Mouse (Mus musculus) embryonic stem cell, embryonic (primary cell): Measurements from ENCODE around the gene Zfr2.

Experiments
- CTCF ChIA-PET, 4 experiments: fragments of 300-600 bp in 2 of 4; fragments of 350-600 bp in 2 of 4; sonication (Branson Sonifier 250); formaldehyde crosslinking; loops; one replicate each; lab custom pipeline; 2022; ENCODE audit warnings: inconsistent platforms in 2 of 4; lab: Charles Lee
- POLR2A ChIA-PET, 4 experiments: fragments of 300-600 bp in 2 of 4; fragments of 350-600 bp in 2 of 4; sonication (Branson Sonifier 250); formaldehyde crosslinking; loops; one replicate each; lab custom pipeline; 2022; ENCODE audit warnings: antibody characterized with exemption in 4 of 4, inconsistent platforms in 1 of 4; lab: Charles Lee

Gene Zfr2

GRCm38 (mm10) chr10:81284189-81284588 is 51.2 kb downstream of the Zfr2 start:
- CTCF ChIA-PET: interaction anchor here in 3 of 4 experiments (0.8 to 3.4 kb wide), 7 partner anchors 8 to 43 kb away, joined by 3 to 20 read pairs (median 4); partner anchors contain the start of genes Pip5k1c (in 2 of the 3) and Cactin (in 1 of the 3)
- POLR2A ChIA-PET: interaction anchor here in 2 of 4 experiments (0.7 to 3.4 kb wide), 21 partner anchors 9 to 224 kb away, joined by 3 to 17 read pairs (median 3); partner anchors contain the start of genes Apba3 (in 2 of the 2), Mrpl54 (in 2 of the 2), Pip5k1c (in 2 of the 2) and Atcay (in 1 of the 2)

- ChIA-PET CTCF (interaction anchor here in 2 of 4 experiments (0.6 to 3.4 kb wide), 6 partner anchors 8 to 54 kb away, joined by 3 to 20 read pairs (median 5); partner anchors contain the start of genes Atcay (in 1 of the 2), Cactin (in 1 of the 2) and Pip5k1c (in 1 of the 2)), POLR2A (interaction anchor here in 3 of 4 experiments (0.7 to 3.4 kb wide), 17 partner anchors 8 to 354 kb away, joined by 3 to 17 read pairs (median 3); partner anchors contain the start of genes Apba3 (in 2 of the 3), Cactin (in 2 of the 3), Mrpl54 (in 2 of the 3) and Pip5k1c (in 1 of the 3))
These were observed 51.8 kb downstream of the Zfr2 start for GRCm38 (mm10) chr10:81284719-81285118.

GRCm38 (mm10) chr10:81285694-81286450 is 52.9 kb downstream of the Zfr2 start:
- ChIA-PET CTCF (interaction anchor here in 3 of 4 experiments (0.5 to 3.4 kb wide), 7 partner anchors 11 to 110 kb away, joined by 3 to 15 read pairs (median 4); no protein-coding TSS in a partner anchor), POLR2A (interaction anchor here in 2 of 4 experiments (0.9 to 3.4 kb wide), 13 partner anchors 10 to 356 kb away, joined by 3 to 15 read pairs (median 5); partner anchors contain the start of genes Cactin (in 2 of the 2), Apba3 (in 1 of the 2) and Mrpl54 (in 1 of the 2))

- ChIA-PET POLR2A (interaction anchor here in 2 of 4 experiments (1.2 to 3.4 kb wide), 7 partner anchors 10 to 94 kb away, joined by 4 to 10 read pairs (median 5); partner anchors contain the start of gene Cactin (in 1 of the 2)), CTCF (interaction anchor here in 3 of 4 experiments (1.0 to 3.4 kb wide), 5 partner anchors 10 to 47 kb away, joined by 3 to 12 read pairs (median 4); no protein-coding TSS in a partner anchor)
These were observed 53.6 kb downstream of the Zfr2 start for GRCm38 (mm10) chr10:81286586-81286985.

GRCm38 (mm10) chr10:81287513-81288157 is 54.7 kb downstream of the Zfr2 start:
- ChIA-PET POLR2A (interaction anchor here in 3 of 4 experiments (1.0 to 7.6 kb wide), 13 partner anchors 8 to 358 kb away, joined by 3 to 79 read pairs (median 4); partner anchors contain the start of genes Cactin (in 2 of the 3), Apba3 (in 1 of the 3), Dohh (in 1 of the 3) and Gadd45b (in 1 of the 3)), CTCF (interaction anchor here (0.6 to 10.3 kb wide), 63 partner anchors 9 to 406 kb away, joined by 3 to 263 read pairs (median 5); partner anchors contain the start of genes Cactin (in 3 of the 4), Hmg20b (in 2 of the 4), Fzr1 (in 1 of the 4) and Gipc3 (in 1 of the 4))

GRCm38 (mm10) chr10:81288601-81289000 is 55.6 kb downstream of the Zfr2 start:
- ChIA-PET POLR2A (interaction anchor here in 3 of 4 experiments (0.6 to 7.6 kb wide), 41 partner anchors 8 to 698 kb away, joined by 3 to 79 read pairs (median 4); partner anchors contain the start of genes Cactin (in 2 of the 3), Dohh (in 2 of the 3), Gadd45b (in 2 of the 3) and Gm48551 (in 2 of the 3)), CTCF (interaction anchor here (0.5 to 10.3 kb wide), 113 partner anchors 8 to 856 kb away, joined by 3 to 263 read pairs (median 5); partner anchors contain the start of genes Cactin (in 3 of the 4), Hmg20b (in 3 of the 4), Fzr1 (in 2 of the 4) and Apba3 (in 1 of the 4))

- CTCF ChIA-PET: interaction anchor here (0.6 to 10.3 kb wide), 84 partner anchors 8 to 1138 kb away, joined by 3 to 263 read pairs (median 5); partner anchors contain the start of genes Hmg20b (in 3 of the 4), Cactin (in 2 of the 4), Apba3 (in 1 of the 4) and Celf5 (in 1 of the 4)
- POLR2A ChIA-PET: interaction anchor here (0.6 to 7.6 kb wide), 43 partner anchors 9 to 699 kb away, joined by 3 to 79 read pairs (median 4); partner anchors contain the start of genes Cactin (in 3 of the 4), Dohh (in 2 of the 4), Fzr1 (in 2 of the 4) and Gadd45b (in 2 of the 4)
These were observed 56.3 kb downstream of the Zfr2 start for GRCm38 (mm10) chr10:81289278-81289677.

GRCm38 (mm10) chr10:81289811-81290210 is 56.9 kb downstream of the Zfr2 start:
- ChIA-PET CTCF (interaction anchor here (0.6 to 10.3 kb wide), 70 partner anchors 8 to 1139 kb away, joined by 3 to 263 read pairs (median 6); partner anchors contain the start of genes Cactin (in 2 of the 4), Diras1 (in 1 of the 4), Fzr1 (in 1 of the 4) and Gipc3 (in 1 of the 4)), POLR2A (interaction anchor here in 3 of 4 experiments (0.6 to 8.2 kb wide), 29 partner anchors 9 to 361 kb away, joined by 3 to 85 read pairs (median 4); partner anchors contain the start of genes Cactin (in 3 of the 3), Apba3 (in 2 of the 3), Mrpl54 (in 2 of the 3) and Aes (in 1 of the 3))

GRCm38 (mm10) chr10:81290698-81291460 is 57.9 kb downstream of the Zfr2 start:
- ChIA-PET CTCF (interaction anchor here (0.6 to 10.3 kb wide), 50 partner anchors 11 to 917 kb away, joined by 3 to 263 read pairs (median 6); partner anchors contain the start of genes Cactin (in 2 of the 4), Hmg20b (in 2 of the 4), Atcay (in 1 of the 4) and Dohh (in 1 of the 4)), POLR2A (interaction anchor here (0.6 to 8.2 kb wide), 48 partner anchors 9 to 1332 kb away, joined by 3 to 89 read pairs (median 5); partner anchors contain the start of genes Apba3 (in 2 of the 4), Cactin (in 2 of the 4), Eef2 (in 2 of the 4) and Mrpl54 (in 2 of the 4))

- CTCF ChIA-PET: interaction anchor here (0.6 to 10.3 kb wide), 90 partner anchors 8 to 1065 kb away, joined by 3 to 263 read pairs (median 7); partner anchors contain the start of genes Hmg20b (in 3 of the 4), Cactin (in 2 of the 4), Fzr1 (in 2 of the 4) and 4930404N11Rik (in 1 of the 4)
- POLR2A ChIA-PET: interaction anchor here (0.6 to 8.2 kb wide), 90 partner anchors 8 to 1332 kb away, joined by 3 to 89 read pairs (median 5); partner anchors contain the start of genes Apba3 (in 2 of the 4), Cactin (in 2 of the 4), Dohh (in 2 of the 4) and Eef2 (in 2 of the 4)
These were observed 58.7 kb downstream of the Zfr2 start, which contains the start of gene Tjp3 for GRCm38 (mm10) chr10:81291511-81292104. Gene Tjp3, minus strand, starts transcription at chr10:81291581.

GRCm38 (mm10) chr10:81292554-81293333 is 59.8 kb downstream of the Zfr2 start, which contains the start of gene Pip5k1c:
Gene Pip5k1c, plus strand, starts transcription at chr10:81292963.
- POLR2A ChIA-PET: interaction anchor here (0.5 to 8.2 kb wide), 160 partner anchors 8 to 1126 kb away, joined by 3 to 89 read pairs (median 4); partner anchors contain the start of genes Cactin (in 4 of the 4), Fzr1 (in 3 of the 4), Gadd45b (in 3 of the 4) and Hmg20b (in 3 of the 4)
- CTCF ChIA-PET: interaction anchor here (0.5 to 10.3 kb wide), 162 partner anchors 9 to 1067 kb away, joined by 3 to 263 read pairs (median 4); partner anchors contain the start of genes Hmg20b (in 4 of the 4), Cactin (in 3 of the 4), Celf5 (in 2 of the 4) and Fzr1 (in 2 of the 4)

- ChIA-PET CTCF (interaction anchor here (0.5 to 10.3 kb wide), 122 partner anchors 9 to 1067 kb away, joined by 3 to 263 read pairs (median 6); partner anchors contain the start of genes Cactin (in 3 of the 4), Hmg20b (in 3 of the 4), 4930404N11Rik (in 1 of the 4) and Aes (in 1 of the 4)), POLR2A (interaction anchor here (0.5 to 8.2 kb wide), 101 partner anchors 10 to 766 kb away, joined by 3 to 89 read pairs (median 5); partner anchors contain the start of genes Cactin (in 4 of the 4), Fzr1 (in 3 of the 4), Dohh (in 2 of the 4) and Gadd45b (in 2 of the 4))
These were observed 60.5 kb downstream of the Zfr2 start for GRCm38 (mm10) chr10:81293334-81294030.

- ChIA-PET POLR2A (interaction anchor here in 3 of 4 experiments (0.8 to 8.2 kb wide), 12 partner anchors 10 to 122 kb away, joined by 3 to 85 read pairs (median 10); partner anchors contain the start of genes Cactin (in 2 of the 3) and Mfsd12 (in 1 of the 3)), CTCF (interaction anchor here (0.6 to 10.3 kb wide), 8 partner anchors 10 to 68 kb away, joined by 3 to 263 read pairs (median 45); partner anchors contain the start of genes Cactin (in 1 of the 4) and Gipc3 (in 1 of the 4))
These were observed 61.5 kb downstream of the Zfr2 start for GRCm38 (mm10) chr10:81294442-81294841.
